Mouse (Mus musculus) T-helper 17 cell (primary cell): ENCODE data around the gene Zfp420.
"Not testable (repeated sequence)": the region's sequence is repeated elsewhere in the genome, so short reads cannot be mapped to it uniquely, and the experiment has no call there.

Experiments used
- in situ Hi-C, 2 experiments: fragments of 300-600 bp; cut with MboI, MseI; formaldehyde crosslinking; loops; 1 replicate in 1 of 2; 2 replicates in 1 of 2; pipeline ENCODE4 v1.15.1; 2025; ENCODE audit warnings: high pct_unique_total_duplicates in 2 of 2

Gene Zfp420

GRCm38 (mm10) chr7:29859532-29860517 is at the start of gene Zfp420:
Gene Zfp420, plus strand, starts transcription at chr7:29859979.
- in situ Hi-C loops: loop anchor here in 1 of 2 experiments (5.0 to 10.0 kb wide), 2 partner anchors 45 to 93 kb away; partner anchors contain the start of genes Zfp27, Zfp383 and Zfp84

- in situ Hi-C loops: no loop called here
Measured at GRCm38 (mm10) chr7:29812244-29812643, 47.5 kb upstream of the Zfp420 start.

GRCm38 (mm10) chr7:29814381-29814780 is 45.4 kb upstream of the Zfp420 start:
- in situ Hi-C loops: no loop called here

- in situ Hi-C loops: no loop called here
Measured at GRCm38 (mm10) chr7:29815061-29815784, 44.6 kb upstream of the Zfp420 start.

- in situ Hi-C loops: no loop called here
Measured at GRCm38 (mm10) chr7:29815910-29816429, 43.8 kb upstream of the Zfp420 start, which contains the start of gene Zfp790. Gene Zfp790, plus strand, starts transcription at chr7:29816114.

- in situ Hi-C loops: no loop called here
Measured at GRCm38 (mm10) chr7:29818619-29819254, 41.0 kb upstream of the Zfp420 start.

GRCm38 (mm10) chr7:29828001-29828400 is 31.8 kb upstream of the Zfp420 start:
- in situ Hi-C loops: loop anchor here in 1 of 2 experiments (10.0 kb wide), 1 partner anchor 553 kb away; no protein-coding TSS in a partner anchor

- in situ Hi-C loops: loop anchor here in 1 of 2 experiments (10.0 kb wide), 1 partner anchor 555 kb away; no protein-coding TSS in a partner anchor
Measured at GRCm38 (mm10) chr7:29829804-29830203, 30.0 kb upstream of the Zfp420 start.

- in situ Hi-C loops: no loop called here
Measured at GRCm38 (mm10) chr7:29836816-29837215, 23.0 kb upstream of the Zfp420 start.

- in situ Hi-C loops: no loop called here
Measured at GRCm38 (mm10) chr7:29839256-29839655, 20.5 kb upstream of the Zfp420 start.

GRCm38 (mm10) chr7:29842105-29842504 is 17.7 kb upstream of the Zfp420 start:
- in situ Hi-C loops: no loop called here

- in situ Hi-C loops: no loop called here
Measured at GRCm38 (mm10) chr7:29844616-29845015, 15.2 kb upstream of the Zfp420 start.

- in situ Hi-C loops: loop anchor here in 1 of 2 experiments (10.0 kb wide), 1 partner anchor 52 kb away; the partner anchor contains the start of genes Zfp27 and Zfp383
Measured at GRCm38 (mm10) chr7:29852831-29853218, 7.0 kb upstream of the Zfp420 start.

GRCm38 (mm10) chr7:29853219-29853842 is 6.4 kb upstream of the Zfp420 start, which contains the start of gene Zfp940:
Gene Zfp940, minus strand, starts transcription at chr7:29853669.
- in situ Hi-C loops: loop anchor here in 1 of 2 experiments (10.0 kb wide), 1 partner anchor 51 kb away; the partner anchor contains the start of genes Zfp27 and Zfp383

GRCm38 (mm10) chr7:29861660-29862059 is 1.9 kb downstream of the Zfp420 start:
- in situ Hi-C loops: loop anchor here in 1 of 2 experiments (5.0 kb wide), 1 partner anchor 94 kb away; the partner anchor contains the start of gene Zfp84

- in situ Hi-C loops: no loop called here
Measured at GRCm38 (mm10) chr7:29874256-29874655, 14.5 kb downstream of the Zfp420 start.

GRCm38 (mm10) chr7:29877561-29877960 is 17.8 kb downstream of the Zfp420 start:
- in situ Hi-C loops: not testable (repeated sequence)

GRCm38 (mm10) chr7:29880056-29880455 is 20.3 kb downstream of the Zfp420 start:
- in situ Hi-C loops: no loop called here

GRCm38 (mm10) chr7:29880916-29881315 is 21.1 kb downstream of the Zfp420 start:
- in situ Hi-C loops: no loop called here

GRCm38 (mm10) chr7:29890501-29890900 is 30.7 kb downstream of the Zfp420 start:
- in situ Hi-C loops: no loop called here
